Mouse (Mus musculus) bone marrow macrophage, adult 2 months (primary cell): ENCODE measurements around the gene Cox6a1. TPM values are rescaled to one million over a fixed set of nuclear protein-coding genes. Genes with fewer than 3 reads are reported as not detected.
A peak's percentile ranks its signal among the peaks of the same experiment; 100 is the strongest.

Source experiments
- H3K27ac ChIP-seq: 2 replicates; pipeline ENCODE4 v1.5.1; 2012; ENCODE audit warnings: low read depth, low read length; ENCODE audit not compliant: insufficient read depth
- H3K4me1 ChIP-seq: 2 replicates; pipeline ENCODE4 v1.6.1; 2012; ENCODE audit warnings: low read length; ENCODE audit not compliant: control insufficient read depth, insufficient read depth
- H3K4me3 ChIP-seq: 2 replicates; pipeline ENCODE4 v1.5.1; 2012; ENCODE audit warnings: mild to moderate bottlenecking, low read length, moderate library complexity; ENCODE audit not compliant: insufficient read depth
- CTCF ChIP-seq: IDR thresholded peaks from 2 replicates; pipeline ENCODE4 v1.5.1; 2012; ENCODE audit warnings: low read depth, mild to moderate bottlenecking, low read length, moderate library complexity
- POLR2A ChIP-seq: IDR thresholded peaks from 2 replicates; pipeline ENCODE4 v1.6.1; 2012; ENCODE audit warnings: mild to moderate bottlenecking, low read depth, low read length, borderline replicate concordance
- polyA plus RNA-seq: library from polyadenylated mRNA; stranded (reverse); fragments of >200 nt; gene quantifications from 2 replicates; pipeline ENCODE4 v1.2.4, GENCODE M21; 2012; ENCODE audit not compliant: missing spikeins, insufficient read depth, insufficient read length

The Cox6a1 gene
- polyA plus RNA-seq, 1 experiment: 445 TPM

DNA sequence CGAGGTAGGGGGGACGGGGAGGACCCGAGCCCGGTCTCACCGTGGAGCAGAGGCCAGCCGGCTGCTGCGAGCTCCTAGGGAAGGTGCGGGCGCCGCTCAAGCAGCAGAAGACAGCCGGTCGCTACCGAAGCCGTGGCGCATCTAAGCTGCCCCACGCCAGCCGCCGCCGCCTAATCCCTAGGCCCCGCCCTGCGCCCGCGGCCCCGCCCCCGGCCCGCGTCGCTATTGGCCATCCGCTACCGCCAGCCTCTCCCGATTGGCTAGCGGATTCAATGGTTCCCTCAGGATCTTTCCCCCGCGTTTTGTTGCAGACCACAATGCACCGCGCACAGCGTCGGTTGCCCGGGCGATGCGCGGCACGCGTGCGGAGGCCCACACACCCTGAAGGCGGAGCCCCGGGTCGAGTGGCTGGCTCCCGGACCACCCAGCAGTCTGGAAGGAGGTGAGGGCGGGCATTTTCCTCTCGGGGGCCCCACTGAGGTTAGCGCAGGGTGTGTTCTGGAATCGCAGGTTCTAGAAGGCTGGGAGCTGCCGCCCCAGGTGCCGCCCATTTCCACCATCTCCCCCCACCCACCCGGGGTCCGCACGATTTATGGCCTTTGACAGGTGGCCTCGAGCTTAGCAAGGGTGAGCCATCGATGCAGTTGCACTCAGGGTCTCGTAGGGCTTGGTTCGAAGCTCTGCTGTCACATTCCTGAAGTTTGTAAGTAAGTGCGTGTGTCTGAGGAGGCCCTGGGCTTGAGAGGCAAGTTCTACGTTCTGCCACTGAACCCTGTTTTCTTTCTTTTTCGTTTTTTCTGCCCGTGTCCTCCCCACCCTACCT is 47.8 kb downstream of the Cox6a1 start, which contains the start of gene Dynll1:
Gene Dynll1, minus strand, starts transcription at position 208 of the 823 bp plus-strand sequence.
- Histone ChIP-seq H3K27ac (peak within 1 kb of the TSS; percentile 54), H3K4me1 (peaks cover 10% of the 10 kb centered on the region)
- TF ChIP-seq POLR2A: peak; percentile 73; the same call in 1 of the 2 replicates
- no peak for TF ChIP-seq CTCF

GRCm38 (mm10) chr5:115300035-115300744 is 48.6 kb downstream of the Cox6a1 start:
- Histone ChIP-seq H3K27ac (peak overlapping the region; percentile 54), H3K4me3 (peak overlapping the region; percentile 89), H3K4me1 (peaks cover 10% of the 10 kb centered on the region)
- TF ChIP-seq CTCF (peak; percentile 16; the same call in 1 of the 2 replicates), POLR2A (no peak)

More for the DNA sequence above, 47.8 kb downstream of the Cox6a1 start, which contains the start of gene Dynll1:
- peak within 1 kb of the TSS; percentile 89 for H3K4me3 ChIP-seq

DNA sequence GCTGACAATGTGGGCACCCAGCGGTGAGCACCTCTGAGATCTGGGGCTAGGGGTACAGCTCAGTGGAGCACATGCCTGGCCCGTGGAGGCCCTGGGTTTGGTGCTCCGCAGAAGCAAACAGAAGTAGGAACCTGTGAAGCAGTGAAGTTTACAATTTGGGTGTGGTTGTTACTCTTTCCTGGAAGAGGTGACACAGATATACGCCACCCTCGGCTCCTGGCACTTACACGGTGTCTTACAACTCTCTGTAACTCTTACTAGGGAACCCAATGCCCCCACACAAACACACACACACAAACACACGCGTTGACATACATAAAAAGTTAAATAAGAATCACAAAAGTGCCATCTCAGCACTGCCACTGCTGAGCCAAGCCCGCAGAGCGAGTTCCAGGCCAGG is 52.4 kb downstream of the Cox6a1 start:
- no peak overlapping the region for H3K27ac ChIP-seq
- H3K4me3 ChIP-seq: no peak overlapping the region
- peaks cover 16% of the 10 kb centered on the region for H3K4me1 ChIP-seq
- TF ChIP-seq CTCF (no peak), POLR2A (no peak)

Other genes with a start within 250 kb of the Cox6a1 start
- 22.3 and 22.7 TPM in 2 replicates for gene Acads, start 229.6 kb downstream of the Cox6a1 start, polyA plus RNA-seq
- gene Unc119b, start 214.0 kb downstream of the Cox6a1 start, polyA plus RNA-seq: 5.2 and 6.1 TPM in 2 replicates
- 54.3 and 60.3 TPM in 2 replicates for gene Mlec, start 190.8 kb downstream of the Cox6a1 start, polyA plus RNA-seq
- gene Cabp1, start 154.6 kb downstream of the Cox6a1 start, polyA plus RNA-seq: not detected in 2 replicates
- gene Pop5, start 113.1 kb downstream of the Cox6a1 start, polyA plus RNA-seq: 38.3 and 54.2 TPM in 2 replicates
- 94.9 and 105 TPM in 2 replicates for gene Rnf10, start 76.1 kb downstream of the Cox6a1 start, polyA plus RNA-seq
- 21.4 and 25.6 TPM in 2 replicates for gene Coq5, start 69.3 kb downstream of the Cox6a1 start, polyA plus RNA-seq
- gene Dynll1, start 48.0 kb downstream of the Cox6a1 start, polyA plus RNA-seq: 238 and 243 TPM in 2 replicates
- gene Srsf9, start 21.8 kb downstream of the Cox6a1 start, polyA plus RNA-seq: 114 and 123 TPM in 2 replicates
- 28.8 and 31.4 TPM in 2 replicates for gene Gatc, start 7.8 kb downstream of the Cox6a1 start, polyA plus RNA-seq
- 60.2 and 68.9 TPM in 2 replicates for gene Triap1, start 7.8 kb downstream of the Cox6a1 start, polyA plus RNA-seq
- gene Msi1, start 80.6 kb upstream of the Cox6a1 start, polyA plus RNA-seq: 0.44 TPM in 1 of 2 replicates, not detected in the other
- not detected in 2 replicates for gene Pla2g1b, start 117.3 kb upstream of the Cox6a1 start, polyA plus RNA-seq
- gene Sirt4, start 135.7 kb upstream of the Cox6a1 start, polyA plus RNA-seq: 15.6 and 17.8 TPM in 2 replicates
- 109 and 121 TPM in 2 replicates for gene Pxn, start 157.7 kb upstream of the Cox6a1 start, polyA plus RNA-seq
- 1,563 and 1,614 TPM in 2 replicates for gene Rplp0, start 210.5 kb upstream of the Cox6a1 start, polyA plus RNA-seq
- gene Gcn1l1, start 216.3 kb upstream of the Cox6a1 start, polyA plus RNA-seq: 20.3 and 21.0 TPM in 2 replicates